Mouse (Mus musculus) urinary bladder, postnatal 4 days (tissue): Measurements from ENCODE around the gene Tor1aip2.

Experiments used
- DNase-seq, 2 experiments: peaks; one replicate each; pipeline ENCODE4 v3.0.0; 2021 to 2022; ENCODE audit warnings: low spot score in 2 of 2

The Tor1aip2 gene

DNA sequence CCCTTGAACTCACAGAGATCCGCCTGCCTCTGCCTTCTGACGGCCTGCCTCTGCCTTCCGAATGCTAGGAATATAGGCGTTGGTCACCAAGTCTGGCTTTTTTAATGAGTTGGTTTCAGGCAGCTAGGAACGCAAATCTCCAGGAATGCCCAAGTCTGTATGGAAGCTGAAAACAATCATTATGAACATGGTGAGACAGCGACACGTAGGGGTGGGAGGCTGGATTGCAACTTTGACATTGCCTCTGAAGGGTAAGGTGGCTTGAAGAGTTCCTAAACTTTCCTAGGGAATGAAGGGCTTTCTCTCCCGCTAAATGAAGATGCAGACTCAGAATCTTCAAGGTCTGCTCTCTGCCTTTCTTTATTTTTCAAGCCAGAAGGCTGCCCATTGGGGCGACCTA, 75.9 kb downstream of the Tor1aip2 start:
- DNase-seq = no peak

- DNase-seq = no peak
Observed at GRCm38 (mm10) chr1:156111728-156112127, 76.5 kb downstream of the Tor1aip2 start.

DNA sequence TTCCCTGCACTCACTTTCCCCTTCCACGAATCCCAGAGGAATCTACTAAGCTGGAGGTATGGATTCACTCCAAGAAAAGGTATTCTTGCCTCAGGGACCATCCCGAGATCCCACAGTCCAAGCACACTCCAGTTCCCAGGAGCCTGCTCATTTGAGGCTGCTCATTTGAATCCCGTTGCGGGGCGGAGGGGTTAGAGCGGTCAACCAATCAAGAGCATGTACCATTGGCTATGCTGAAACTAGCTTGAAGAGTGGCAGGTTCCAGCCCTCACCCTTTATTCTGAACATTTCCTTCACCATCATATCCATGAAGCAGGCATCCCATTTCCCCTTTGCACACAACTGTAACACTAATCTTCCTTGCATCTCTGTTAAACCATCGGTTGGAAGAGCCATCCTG, 76.9 kb downstream of the Tor1aip2 start:
- no peak for DNase-seq

DNA sequence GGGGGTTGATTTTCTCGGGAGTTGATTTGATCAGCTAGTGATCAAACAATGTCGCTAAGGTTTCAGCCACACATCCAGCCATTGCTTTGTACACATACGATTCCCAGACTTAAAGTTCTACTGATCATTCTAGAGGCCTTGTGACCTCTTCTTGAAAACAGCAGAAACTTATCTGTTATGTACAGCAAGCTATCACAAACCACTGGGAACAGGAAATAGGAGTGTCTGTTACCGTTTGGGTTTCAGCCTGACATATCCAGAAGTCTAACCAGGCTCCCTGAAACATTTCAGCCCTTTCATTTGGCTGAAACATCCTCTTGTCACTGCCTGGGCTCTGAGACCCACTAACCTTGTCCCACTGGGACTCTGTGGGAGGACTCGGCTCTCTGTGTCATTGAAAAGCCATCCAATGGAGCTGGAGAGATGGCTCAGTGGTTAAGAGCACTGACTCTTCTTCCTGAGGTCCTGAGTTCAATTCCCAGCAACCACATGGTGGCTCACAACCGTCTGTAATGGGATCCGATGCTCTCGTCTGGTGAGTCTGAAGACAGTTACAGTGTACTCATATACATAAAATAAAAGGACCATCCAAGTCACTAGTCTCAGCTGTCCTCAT, 78.8 kb downstream of the Tor1aip2 start:
- no peak for DNase-seq

DNA sequence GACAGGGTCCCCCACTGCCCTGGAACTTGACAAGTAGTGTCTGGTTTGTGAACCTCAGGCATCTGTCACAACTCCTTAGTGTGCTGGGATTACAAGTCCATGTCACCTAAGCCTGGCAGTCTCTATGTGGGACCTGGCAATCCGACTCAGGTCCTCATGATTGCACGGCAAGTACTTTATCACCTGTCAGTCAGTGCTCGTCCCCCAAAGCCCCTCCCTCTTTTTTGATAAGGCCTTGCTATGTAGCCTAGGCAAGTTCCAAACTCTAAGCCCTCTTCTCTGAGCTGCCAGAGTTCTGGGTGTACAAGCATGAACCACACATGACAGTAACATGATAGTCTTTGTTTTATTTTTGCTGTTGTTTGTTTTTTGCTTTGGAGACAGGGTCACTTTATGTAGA, 81.6 kb downstream of the Tor1aip2 start:
- DNase-seq = no peak
